Mouse (Mus musculus) stomach, embryonic 16.5 days (tissue): Measurements from ENCODE around the gene Gm20521. TPM values are rescaled to one million over a fixed set of nuclear protein-coding genes. Genes with fewer than 3 reads are reported as not detected.

Experiments
- ATAC-seq: fragments of 200-750 bp; cut with Nextera tagmentation; 2 replicates; pipeline ENCODE4 v1.8.0; 2017; ENCODE audit warnings: moderate number of reproducible peaks, moderate TSS enrichment; ENCODE audit not compliant: insufficient read depth, low FRiP score
- H3K27ac ChIP-seq: fragments of 300-500 bp; sonication (generic); 2 replicates; pipeline ENCODE4 v1.5.1; 2014; ENCODE audit warnings: low read length
- H3K27me3 ChIP-seq: fragments of 300-500 bp; sonication (generic); 2 replicates; pipeline ENCODE4 v1.6.1; 2014; ENCODE audit warnings: low read length, control low read depth, mixed read lengths; ENCODE audit not compliant: control insufficient read depth, insufficient read depth
- H3K36me3 ChIP-seq: fragments of 300-500 bp; sonication (generic); 2 replicates; pipeline ENCODE4 v1.6.1; 2014; ENCODE audit warnings: low read length; ENCODE audit not compliant: control insufficient read depth, insufficient read depth
- H3K4me1 ChIP-seq: fragments of 300-500 bp; sonication (generic); 2 replicates; pipeline ENCODE4 v1.6.1; 2014; ENCODE audit warnings: low read length, control low read depth, mixed read lengths; ENCODE audit not compliant: control insufficient read depth, insufficient read depth
- H3K4me2 ChIP-seq: fragments of 300-500 bp; sonication (generic); 2 replicates; pipeline ENCODE4 v1.6.1; 2014; ENCODE audit warnings: low read depth, low read length, mixed read lengths
- H3K4me3 ChIP-seq: fragments of 300-500 bp; sonication (generic); replicated peaks from 2 replicates; pipeline ENCODE4 v1.5.1; 2014; ENCODE audit warnings: mild to moderate bottlenecking, low read length
- H3K9ac ChIP-seq: fragments of 300-500 bp; sonication (generic); 2 replicates; pipeline ENCODE4 v1.6.1; 2014; ENCODE audit warnings: low read length
- H3K9me3 ChIP-seq: fragments of 300-500 bp; sonication (generic); replicated peaks from 2 replicates; pipeline ENCODE4 v1.6.1; 2016; ENCODE audit warnings: low read length, control low read depth; ENCODE audit not compliant: control insufficient read depth
- WGBS: fragments of 180-500 bp; shearing (Covaris S2); extraction: QIAGEN DNeasy Blood & Tissue Kit; methylation state at CpG from one replicate; pipeline ENCODE4 v1.1.7; 2014; 5-methylcytosine and 5-hydroxymethylcytosine counted together
- polyA plus RNA-seq: library from polyadenylated mRNA; unstranded; fragments of >200 nt; fragmentation: Nextera tagmentation; extraction: Ambion mirVana; gene quantifications from 2 replicates; pipeline ENCODE4 v1.2.1, GENCODE M21; 2015

Gene Gm20521
- polyA plus RNA-seq, 1 experiment from 2014 or later: 0.12 TPM

DNA sequence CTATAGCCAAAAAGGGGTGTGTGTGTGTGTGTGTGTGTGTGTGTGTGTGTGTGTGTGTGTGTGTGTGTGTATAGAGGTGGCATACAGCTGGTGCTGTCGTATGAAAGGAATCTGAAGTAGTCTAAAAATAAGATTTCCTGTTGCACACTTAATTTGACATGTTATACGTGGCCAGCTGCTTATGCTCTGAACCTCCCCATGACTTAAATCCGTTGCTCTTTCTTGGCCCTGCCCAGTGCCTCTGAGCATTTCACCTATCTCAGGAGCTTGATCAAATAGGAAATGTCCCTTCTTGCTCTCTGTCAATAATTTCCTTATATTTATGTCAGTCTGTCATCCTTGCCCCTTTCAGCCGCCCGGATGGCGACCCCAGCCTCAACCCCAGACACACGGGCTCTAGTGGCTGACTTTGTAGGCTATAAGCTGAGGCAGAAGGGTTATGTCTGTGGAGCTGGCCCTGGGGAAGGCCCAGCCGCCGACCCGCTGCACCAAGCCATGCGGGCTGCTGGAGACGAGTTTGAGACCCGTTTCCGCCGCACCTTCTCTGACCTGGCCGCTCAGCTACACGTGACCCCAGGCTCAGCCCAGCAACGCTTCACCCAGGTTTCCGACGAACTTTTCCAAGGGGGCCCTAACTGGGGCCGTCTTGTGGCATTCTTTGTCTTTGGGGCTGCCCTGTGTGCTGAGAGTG lies 926 bp downstream of the Gm20521 start:
- Histone ChIP-seq H3K4me2 (peak overlapping the region; percentile 74), H3K4me1 (peaks cover 25% of the 10 kb centered on the region), H3K36me3 (peaks cover 7% of the 10 kb centered on the region; the same call in 1 of the 2 replicates), H3K4me3 (peak overlapping the region; percentile 70), H3K9ac (peak overlapping the region; percentile 90), H3K9me3 (no peaks in the 10 kb centered on the region), H3K27me3 (no peaks in the 10 kb centered on the region), H3K27ac (peak overlapping the region; percentile 97)
- WGBS: 18% methylated on average over 21 of the region's 21 CpGs
- ATAC-seq: peak; percentile 19; the same call in 1 of the 2 replicates

DNA sequence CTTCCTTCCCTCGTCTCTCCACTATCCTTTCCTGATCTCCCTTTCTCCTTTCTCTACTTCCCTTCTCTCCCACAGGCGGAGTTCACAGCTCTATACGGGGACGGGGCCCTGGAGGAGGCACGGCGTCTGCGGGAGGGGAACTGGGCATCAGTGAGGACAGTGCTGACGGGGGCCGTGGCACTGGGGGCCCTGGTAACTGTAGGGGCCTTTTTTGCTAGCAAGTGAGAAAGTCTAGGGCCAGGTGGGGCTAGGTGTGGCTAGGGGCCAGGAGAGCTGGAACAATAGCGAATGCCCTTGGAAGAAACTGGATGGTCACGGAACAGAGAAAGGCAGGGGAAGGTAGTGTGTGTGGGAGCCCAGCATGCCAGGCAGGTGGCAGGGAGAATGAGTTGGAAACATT lies 2.1 kb downstream of the Gm20521 start:
- Histone ChIP-seq H3K4me2 (peak overlapping the region; percentile 74; the same call in 1 of the 2 replicates), H3K36me3 (peaks cover 7% of the 10 kb centered on the region; the same call in 1 of the 2 replicates), H3K4me1 (peaks cover 25% of the 10 kb centered on the region), H3K9me3 (no peaks in the 10 kb centered on the region), H3K27ac (no peak overlapping the region), H3K9ac (peak overlapping the region; percentile 46; the same call in 1 of the 2 replicates), H3K27me3 (no peaks in the 10 kb centered on the region), H3K4me3 (no peak overlapping the region; the same call in 1 of the 2 replicates)
- ATAC-seq: no peak
- WGBS: 74% methylated on average over 11 of the region's 11 CpGs

DNA sequence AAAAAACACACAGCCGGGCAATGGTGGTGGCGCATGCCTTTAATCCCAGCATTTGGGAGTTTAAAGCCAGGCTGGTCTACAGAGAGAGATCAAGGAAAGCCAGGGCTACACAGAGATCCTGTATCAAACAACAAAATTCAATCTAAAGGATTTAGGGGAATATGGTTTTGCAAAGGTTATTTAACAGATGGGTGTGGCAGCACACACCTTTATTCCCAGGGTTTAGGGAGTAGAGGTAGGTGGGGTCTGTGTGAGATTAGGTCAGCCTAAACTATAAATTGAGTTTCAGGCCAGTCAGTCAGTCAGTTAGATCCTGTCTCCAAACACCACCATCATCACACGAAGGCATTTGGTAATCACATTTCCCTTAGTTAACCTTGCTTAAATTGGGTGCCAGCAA lies 9.0 kb downstream of the Gm20521 start, which contains the start of gene Pabpn1:
Pabpn1 (plus strand) TSS at position 301 of the 400 bp plus-strand sequence.
- Histone ChIP-seq H3K27me3 (no peaks in the 10 kb centered on the region), H3K9ac (peak within 1 kb of the TSS; percentile 62; the same call in 1 of the 2 replicates), H3K9me3 (no peaks in the 10 kb centered on the region), H3K36me3 (peaks cover 13% of the 10 kb centered on the region), H3K4me1 (peaks cover 13% of the 10 kb centered on the region), H3K27ac (peak within 1 kb of the TSS; percentile 81), H3K4me3 (peak within 1 kb of the TSS; percentile 53), H3K4me2 (peak within 1 kb of the TSS; percentile 53)
- 93% methylated on average over 3 of the region's 3 CpGs for WGBS
- ATAC-seq: no peak

DNA sequence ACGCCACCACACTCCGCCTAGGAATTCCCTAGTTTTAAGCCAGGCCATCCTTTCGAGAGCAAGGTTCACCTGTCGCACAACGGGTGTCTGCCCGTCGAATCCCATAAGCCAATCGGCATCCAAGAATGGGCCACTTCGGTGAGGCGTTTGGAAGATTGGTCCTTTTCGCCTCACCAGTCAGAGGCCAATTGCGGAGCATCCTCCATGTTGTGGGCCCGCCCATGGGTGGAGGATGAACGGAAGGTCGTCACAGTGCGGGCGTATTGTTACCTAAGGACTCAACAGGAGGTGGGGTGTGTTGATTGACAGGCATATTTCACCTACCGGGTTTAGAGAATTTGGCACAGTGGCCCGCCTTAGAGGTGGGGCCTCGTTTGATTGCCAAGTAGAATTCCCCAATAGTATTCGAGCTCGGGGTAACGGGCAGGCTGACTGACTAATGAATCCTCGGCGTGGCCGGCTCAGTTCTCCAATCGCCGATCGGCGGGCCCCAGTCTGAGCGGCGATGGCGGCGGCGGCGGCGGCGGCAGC lies 10.5 kb downstream of the Gm20521 start:
- under 1% methylated on average over 38 of the region's 38 CpGs for WGBS

DNA sequence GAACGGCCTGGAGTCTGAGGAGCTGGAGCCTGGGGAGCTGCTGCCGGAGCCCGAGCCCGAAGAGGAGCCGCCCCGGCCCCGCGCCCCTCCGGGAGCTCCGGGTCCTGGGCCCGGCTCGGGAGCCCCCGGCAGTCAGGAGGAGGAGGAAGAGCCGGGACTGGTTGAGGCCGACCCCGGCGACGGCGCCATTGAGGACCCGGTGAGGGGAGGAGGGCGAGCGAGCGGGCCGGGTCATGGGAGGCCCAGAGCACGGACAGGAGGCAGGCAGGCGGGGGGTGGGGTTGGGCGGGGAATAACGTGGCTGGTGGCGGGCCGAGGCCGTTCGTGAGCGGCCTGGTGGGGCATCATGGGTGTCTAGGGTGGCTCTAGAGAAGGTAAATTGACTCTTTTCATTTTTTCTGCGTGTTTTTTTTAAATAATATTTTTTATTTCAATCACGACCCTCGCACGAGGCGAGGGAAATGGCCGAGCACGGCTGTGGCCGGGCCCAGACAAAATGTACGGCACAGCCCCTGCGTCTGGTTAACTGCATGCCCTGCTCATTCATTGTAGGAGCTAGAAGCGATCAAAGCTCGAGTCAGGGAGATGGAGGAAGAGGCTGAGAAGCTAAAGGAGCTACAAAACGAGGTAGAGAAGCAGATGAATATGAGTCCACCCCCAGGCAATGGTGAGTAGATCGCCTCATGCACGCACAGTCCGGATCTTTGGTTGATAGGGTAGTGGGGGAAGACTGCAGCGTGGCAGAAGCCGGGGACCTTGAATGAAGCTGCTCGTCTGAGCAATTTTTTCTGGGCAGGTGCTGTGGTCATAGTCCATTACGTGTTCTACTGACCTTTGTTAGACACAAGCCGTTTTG lies 11.3 kb downstream of the Gm20521 start:
- H3K9ac ChIP-seq: peak overlapping the region; percentile 100
- H3K27me3 ChIP-seq: no peaks in the 10 kb centered on the region
- peak overlapping the region; percentile 89 for H3K4me3 ChIP-seq
- no peaks in the 10 kb centered on the region for H3K9me3 ChIP-seq
- under 1% methylated on average over 54 of the region's 54 CpGs for WGBS
- H3K36me3 ChIP-seq: peaks cover 17% of the 10 kb centered on the region
- peak; percentile 59 for ATAC-seq
- H3K27ac ChIP-seq: peak overlapping the region; percentile 94
- H3K4me2 ChIP-seq: peak overlapping the region; percentile 72
- H3K4me1 ChIP-seq: peaks cover 12% of the 10 kb centered on the region; the same call in 1 of the 2 replicates

More for the DNA sequence above, 10.5 kb downstream of the Gm20521 start:
- Histone ChIP-seq H3K4me3 (peak overlapping the region; percentile 89), H3K9me3 (no peaks in the 10 kb centered on the region), H3K27ac (peak overlapping the region; percentile 94), H3K9ac (peak overlapping the region; percentile 100), H3K36me3 (peaks cover 17% of the 10 kb centered on the region), H3K4me2 (peak overlapping the region; percentile 53), H3K27me3 (no peaks in the 10 kb centered on the region), H3K4me1 (peaks cover 12% of the 10 kb centered on the region; the same call in 1 of the 2 replicates)
- peak; percentile 99 for ATAC-seq

DNA sequence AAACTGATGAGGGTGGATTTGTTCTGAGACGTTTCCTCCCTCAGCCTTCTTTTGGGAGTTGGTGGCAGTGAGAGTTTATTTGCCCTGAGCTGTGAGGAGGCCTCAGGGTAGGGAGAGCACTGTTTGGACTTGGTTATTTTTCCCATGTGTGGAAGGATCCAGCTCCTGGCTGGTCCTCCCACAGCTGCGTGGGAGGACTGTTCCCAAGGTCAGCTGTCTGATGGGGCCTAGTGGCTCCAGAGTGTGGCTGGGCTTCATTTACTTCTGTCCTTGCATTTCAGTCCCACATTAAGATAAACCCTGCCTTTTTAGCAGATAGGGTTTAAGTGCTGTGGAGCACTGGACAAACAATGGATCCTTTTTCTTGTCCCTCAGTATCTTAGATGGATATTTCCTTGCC lies 14.2 kb downstream of the Gm20521 start:
- H3K4me1 ChIP-seq: peaks cover 12% of the 10 kb centered on the region; the same call in 1 of the 2 replicates
- peaks cover 17% of the 10 kb centered on the region for H3K36me3 ChIP-seq
- no peak for ATAC-seq
- H3K4me2 ChIP-seq: no peak overlapping the region
- WGBS: 47% methylated on average over 2 of the region's 2 CpGs
- H3K9ac ChIP-seq: no peak overlapping the region; the same call in 1 of the 2 replicates
- no peaks in the 10 kb centered on the region for H3K9me3 ChIP-seq
- H3K4me3 ChIP-seq: no peak overlapping the region
- H3K27me3 ChIP-seq: no peaks in the 10 kb centered on the region
- H3K27ac ChIP-seq: no peak overlapping the region; the same call in 1 of the 2 replicates

DNA sequence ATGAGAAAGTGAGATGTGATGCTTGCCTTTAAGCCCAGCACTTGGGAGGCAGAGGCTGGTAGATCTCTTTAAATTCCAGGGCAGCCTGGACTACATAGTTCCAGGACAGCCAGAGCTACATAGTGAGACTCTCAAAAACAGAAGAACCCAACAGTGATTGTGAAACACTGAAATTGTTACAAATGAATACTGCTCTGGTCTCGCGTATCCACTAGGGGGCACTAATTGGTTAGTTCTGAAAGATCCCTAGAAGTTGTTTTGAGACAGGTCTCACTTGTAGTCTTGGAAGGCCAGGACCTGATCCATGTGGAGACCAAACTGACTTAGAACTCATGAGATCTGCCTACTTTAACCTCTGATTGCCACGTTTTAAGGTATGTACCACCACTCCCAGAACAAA lies 17.1 kb downstream of the Gm20521 start:
- no peak overlapping the region for H3K9ac ChIP-seq
- H3K27ac ChIP-seq: no peak overlapping the region
- H3K36me3 ChIP-seq: peaks cover 17% of the 10 kb centered on the region
- H3K9me3 ChIP-seq: no peaks in the 10 kb centered on the region
- peaks cover 3% of the 10 kb centered on the region; the same call in 1 of the 2 replicates for H3K4me1 ChIP-seq
- peak; percentile 61; the same call in 1 of the 2 replicates for ATAC-seq
- no peak overlapping the region for H3K4me3 ChIP-seq
- under 1% methylated on average over 3 of the region's 3 CpGs for WGBS
- H3K4me2 ChIP-seq: no peak overlapping the region
- no peaks in the 10 kb centered on the region for H3K27me3 ChIP-seq

DNA sequence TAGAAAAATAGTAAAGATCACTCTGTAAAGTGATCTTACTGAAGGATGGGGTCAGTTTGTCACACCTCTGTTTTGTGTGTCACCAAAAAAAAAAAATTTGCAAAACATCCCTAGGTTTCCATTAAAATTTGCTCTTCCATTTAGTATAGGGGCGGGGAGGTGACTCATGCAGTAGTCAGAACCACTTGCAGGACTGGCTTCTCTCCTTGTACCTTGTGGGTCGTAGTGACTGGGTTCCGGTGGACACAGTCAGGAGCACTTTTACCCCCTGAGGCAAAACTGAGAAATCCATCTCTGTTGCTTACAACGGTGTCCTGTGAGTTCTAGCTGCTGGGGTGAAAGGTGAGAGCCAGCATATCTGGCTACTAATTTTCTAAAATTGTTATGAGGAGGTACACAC lies 20.4 kb downstream of the Gm20521 start:
- Histone ChIP-seq H3K4me3 (no peak overlapping the region), H3K4me2 (no peak overlapping the region), H3K9me3 (no peaks in the 10 kb centered on the region), H3K27ac (no peak overlapping the region), H3K27me3 (no peaks in the 10 kb centered on the region), H3K9ac (no peak overlapping the region), H3K36me3 (peaks cover 12% of the 10 kb centered on the region; the same call in 1 of the 2 replicates), H3K4me1 (no peaks in the 10 kb centered on the region)
- no peak for ATAC-seq
- 81% methylated on average over 4 of the region's 4 CpGs for WGBS
